8 mouse cellular contexts compared by ENCODE assay signal in the genomic region with DNA sequence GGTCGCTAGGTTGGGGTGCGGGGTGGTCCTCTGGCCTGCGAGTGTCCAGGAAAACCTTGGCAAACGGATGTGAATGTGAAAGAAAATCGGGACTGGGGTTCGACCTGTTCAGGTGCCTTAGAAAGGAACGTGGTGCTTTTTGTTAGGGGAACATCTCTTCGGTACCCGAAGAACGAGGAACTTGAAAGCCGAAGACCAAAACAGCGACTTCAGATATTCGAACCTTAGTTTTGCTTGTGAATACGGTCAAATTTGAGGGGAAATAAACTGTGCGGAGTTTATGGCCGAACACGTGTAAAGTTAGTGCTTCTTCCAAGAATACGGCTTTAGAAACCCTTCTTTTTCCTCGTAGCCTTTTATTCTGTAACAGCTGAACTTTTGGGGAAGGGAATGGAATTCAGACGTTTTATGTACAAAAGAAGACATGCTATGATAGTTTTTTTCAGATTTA. TPM values are rescaled to one million over a fixed set of nuclear protein-coding genes. Genes with fewer than 3 reads are reported as not detected.
A peak's percentile ranks its signal among the peaks of the same experiment; 100 is the strongest.
DNase-seq lines count a peak whose midpoint lies in the region; ATAC-seq and TF ChIP-seq lines count a peak whose summit lies in the region.

No protein-coding gene starts in this region.

- no peak for DNase-seq in gastrocnemius, adult 2 months
- no peak for DNase-seq in gastrocnemius, postnatal 14 days
- DNase-seq in A20 (ENCODE audit: low read depth, low spot score), result peak; percentile 62
- DNase-seq in gastrocnemius, postnatal 4 days (ENCODE audit: low spot score in 2 of 2), result no peak

- no peaks in the 10 kb centered on the region for H3K27me3 ChIP-seq in limb, embryonic 15.5 days
- no peaks in the 10 kb centered on the region for H3K27me3 ChIP-seq in stomach, embryonic 15.5 days (replicated peaks)

- intact Hi-C loops in gastrocnemius, adult 2 months (cut with DNase I), result no loop called here
- intact Hi-C loops in gastrocnemius, postnatal 14 days (cut with DNase I; ENCODE audit: low total_unique reads), result no loop called here

- no peak for TF ChIP-seq POLR2A in embryonic fibroblast, embryonic 13.5 days (IDR thresholded peaks at IDR 0.05; ENCODE audit: low read depth, low read length)

- peak overlapping the region; percentile 93 for H3K4me3 ChIP-seq in gastrocnemius, adult 2 months
- peak overlapping the region; percentile 100 for H3K4me3 ChIP-seq in embryonic fibroblast, embryonic 13.5 days (ENCODE audit: insufficient read depth, low read length)
- peak overlapping the region; percentile 85 for H3K4me3 ChIP-seq in limb, embryonic 15.5 days
- peak overlapping the region; percentile 85 for H3K4me3 ChIP-seq in stomach, embryonic 15.5 days (replicated peaks)

- peak overlapping the region; percentile 99 for H3K9ac ChIP-seq in limb, embryonic 15.5 days
- H3K9ac ChIP-seq in stomach, embryonic 15.5 days, result peak overlapping the region; percentile 92

- H3K27ac ChIP-seq in gastrocnemius, adult 2 months, result peak overlapping the region; percentile 97
- peak overlapping the region; percentile 86 for H3K27ac ChIP-seq in embryonic fibroblast, embryonic 13.5 days (ENCODE audit: insufficient read depth, low read length)
- peak overlapping the region; percentile 98 for H3K27ac ChIP-seq in limb, embryonic 15.5 days
- peak overlapping the region; percentile 97 for H3K27ac ChIP-seq in stomach, embryonic 15.5 days

- no peaks in the 10 kb centered on the region for H3K9me3 ChIP-seq in limb, embryonic 15.5 days
- no peaks in the 10 kb centered on the region for H3K9me3 ChIP-seq in stomach, embryonic 15.5 days

- ATAC-seq in limb, embryonic 15.5 days (ENCODE audit: insufficient number of reproducible peaks, low FRiP score, low TSS enrichment, low read depth), result no peak
- no peak for ATAC-seq in stomach, embryonic 15.5 days (ENCODE audit: insufficient read depth, low FRiP score, low read depth)
- no peak for ATAC-seq in frontal cortex, adult (ENCODE audit: low TSS enrichment)

- H3K36me3 ChIP-seq in limb, embryonic 15.5 days, result no peaks in the 10 kb centered on the region
- no peaks in the 10 kb centered on the region for H3K36me3 ChIP-seq in stomach, embryonic 15.5 days

- H3K4me1 ChIP-seq in embryonic fibroblast, embryonic 13.5 days (ENCODE audit: control insufficient read depth, insufficient read depth, low read length), result peaks cover 7% of the 10 kb centered on the region; the same call in 1 of the 2 replicates
- peaks cover 20% of the 10 kb centered on the region for H3K4me1 ChIP-seq in limb, embryonic 15.5 days
- peaks cover 12% of the 10 kb centered on the region; the same call in 1 of the 2 replicates for H3K4me1 ChIP-seq in stomach, embryonic 15.5 days

- TF ChIP-seq CTCF in gastrocnemius, adult 2 months (IDR thresholded peaks at IDR 0.05), result no peak
- no peak for TF ChIP-seq CTCF in embryonic fibroblast, embryonic 13.5 days (IDR thresholded peaks at IDR 0.05; ENCODE audit: borderline replicate concordance, insufficient read depth, low read length)

- peak overlapping the region; percentile 54 for H3K4me2 ChIP-seq in limb, embryonic 15.5 days
- peak overlapping the region; percentile 64 for H3K4me2 ChIP-seq in stomach, embryonic 15.5 days

- under 1% methylated on average over 20 of the region's 20 CpGs for whole genome bisulfite sequencing in limb, embryonic 15.5 days
- under 1% methylated on average over 20 of the region's 20 CpGs for WGBS in stomach, embryonic 15.5 days

RNA-seq across cellular contexts. Expression of gene Pum2, which starts 1.0 kb away (rescaled TPM):
- total RNA-seq in gastrocnemius, adult 2 months (2021), result 10 to 100 TPM; 83.1 to 83.6 TPM
- total RNA-seq in gastrocnemius, postnatal 14 days (2021), result 10 to 100 TPM; 63.1 to 66.7 TPM
- polyA plus RNA-seq in embryonic fibroblast, embryonic 13.5 days (2011; ENCODE audit: insufficient read length, low read depth, missing spikeins), result 130 and 145 TPM in 2 replicates
- 36.8 and 43.0 TPM in 2 replicates for polyA plus RNA-seq in limb, embryonic 15.5 days (2015; fragmentation: Nextera tagmentation; extraction: Ambion mirVana)
- 39.3 and 41.7 TPM in 2 replicates for polyA plus RNA-seq in stomach, embryonic 15.5 days (2015; fragmentation: Nextera tagmentation; extraction: Ambion mirVana)
- 10 to 100 TPM; 92.8 to 94.9 TPM for total RNA-seq in gastrocnemius, postnatal 4 days (2021)
